Mouse (Mus musculus): ENCODE data around the gene Gm10073.
"Not testable (repeated sequence)": the region's sequence is repeated elsewhere in the genome, so short reads cannot be mapped to it uniquely, and the experiment has no call there.

Gm10073 gene

DNA sequence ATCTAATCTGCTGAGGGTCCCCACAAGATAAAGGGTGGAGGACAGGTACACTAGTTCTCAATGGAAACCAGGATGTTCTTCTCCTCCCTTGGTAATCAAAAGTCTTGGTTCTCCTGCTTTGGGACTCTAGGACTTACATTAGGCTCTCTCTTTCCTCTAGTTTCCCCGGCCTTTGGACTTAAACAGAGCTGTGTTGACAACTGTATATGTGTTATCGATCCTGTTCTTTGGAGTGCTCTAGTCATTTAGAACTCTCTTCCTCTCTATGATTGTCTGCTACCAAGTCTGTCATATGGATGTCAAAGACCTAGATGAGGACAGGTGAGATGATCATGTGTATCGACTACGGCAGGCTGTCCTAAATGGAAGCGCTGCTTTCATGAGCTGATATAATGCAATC is 23.8 kb upstream of the Gm10073 start:
- no peak for DNase-seq

GRCm38 (mm10) chr8:106595623-106596022 is 22.4 kb upstream of the Gm10073 start:
- DNase-seq, result not testable (repeated sequence)

- DNase-seq, result no peak
These were observed 19.2 kb upstream of the Gm10073 start for GRCm38 (mm10) chr8:106592458-106592857.

DNA sequence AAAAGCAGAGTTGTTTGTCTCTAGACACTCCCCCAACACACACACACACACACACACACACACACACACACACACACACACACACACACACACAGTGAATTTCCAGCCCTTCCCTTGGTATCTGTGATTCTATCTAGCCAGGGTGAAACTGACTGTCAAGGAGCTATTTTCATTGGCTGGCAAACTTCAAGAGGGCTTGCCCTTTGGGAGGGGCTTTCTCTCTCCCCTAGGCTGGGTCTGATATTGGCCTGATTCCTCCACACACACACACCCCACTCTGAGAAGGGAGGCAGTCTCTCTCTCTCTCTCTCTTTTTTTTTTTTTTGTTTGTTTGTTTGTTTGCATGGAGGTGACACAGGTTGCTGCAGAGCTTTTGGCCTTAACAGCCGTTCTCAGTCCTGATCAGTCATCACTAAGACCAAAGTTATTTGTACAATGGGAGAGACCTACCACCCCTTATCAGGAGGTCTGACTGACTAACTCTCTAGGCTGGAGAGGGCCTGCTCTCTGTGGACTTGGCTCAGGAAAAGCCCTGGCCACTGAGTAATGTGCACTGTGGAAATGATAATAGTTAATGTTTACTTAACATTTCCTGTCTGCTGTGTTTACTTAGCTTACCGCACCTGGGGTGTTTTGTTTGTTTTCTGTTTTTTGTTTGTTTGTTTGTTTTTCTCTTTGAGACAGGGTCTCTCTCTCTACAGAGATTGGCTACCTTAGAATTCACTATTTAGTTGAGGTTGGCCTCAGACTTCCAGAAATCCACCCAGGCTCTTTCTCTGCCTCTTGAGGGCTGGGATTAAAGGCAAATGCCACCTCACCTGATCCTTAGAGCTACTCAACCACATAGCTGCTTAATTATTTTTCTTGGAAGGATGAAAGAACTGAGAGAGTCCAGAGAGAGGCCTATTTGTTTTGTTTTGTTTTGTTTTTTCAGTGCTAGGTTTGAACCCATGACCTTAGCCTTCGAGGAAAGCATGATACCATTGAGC is 15.5 kb upstream of the Gm10073 start:
- DNase-seq, result no peak

DNA sequence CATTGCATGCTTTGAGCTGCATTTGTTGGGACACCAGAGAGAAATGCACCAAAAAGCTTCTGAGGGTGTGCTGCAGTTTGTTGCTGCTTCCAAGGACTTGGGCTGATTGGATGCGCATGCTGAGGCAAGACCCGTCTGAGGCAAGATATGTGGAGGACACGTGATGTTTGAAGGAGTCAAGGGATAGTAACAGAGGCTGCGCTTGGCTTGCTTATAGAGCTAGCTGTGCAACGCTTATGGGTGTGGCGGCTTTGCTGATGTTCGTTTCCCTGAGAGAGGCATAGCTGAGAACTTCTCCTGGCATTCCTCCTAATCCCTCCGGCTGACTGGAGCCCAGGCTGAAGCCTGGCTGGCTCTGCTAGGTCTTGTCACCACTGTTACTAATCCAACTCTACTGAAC is 13.6 kb upstream of the Gm10073 start:
- DNase-seq, result no peak

DNA sequence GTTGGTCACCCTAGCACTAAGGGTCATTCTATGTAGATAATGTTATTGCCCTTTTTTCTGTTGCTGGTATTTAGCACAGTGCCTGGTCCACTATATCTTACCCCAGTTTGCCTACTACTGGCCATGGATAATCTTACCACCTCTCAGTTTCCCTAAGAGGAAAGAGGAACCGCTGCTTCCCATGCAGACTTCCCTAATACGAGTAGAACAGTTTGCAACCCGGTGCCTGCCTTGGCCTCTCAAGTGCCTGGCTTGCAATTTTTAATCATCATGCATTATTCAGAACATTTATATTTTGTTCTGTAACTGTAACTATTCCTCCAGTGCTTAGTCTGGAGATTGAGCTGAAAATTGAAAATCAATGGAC is 12.4 kb upstream of the Gm10073 start:
- no peak for DNase-seq

DNA sequence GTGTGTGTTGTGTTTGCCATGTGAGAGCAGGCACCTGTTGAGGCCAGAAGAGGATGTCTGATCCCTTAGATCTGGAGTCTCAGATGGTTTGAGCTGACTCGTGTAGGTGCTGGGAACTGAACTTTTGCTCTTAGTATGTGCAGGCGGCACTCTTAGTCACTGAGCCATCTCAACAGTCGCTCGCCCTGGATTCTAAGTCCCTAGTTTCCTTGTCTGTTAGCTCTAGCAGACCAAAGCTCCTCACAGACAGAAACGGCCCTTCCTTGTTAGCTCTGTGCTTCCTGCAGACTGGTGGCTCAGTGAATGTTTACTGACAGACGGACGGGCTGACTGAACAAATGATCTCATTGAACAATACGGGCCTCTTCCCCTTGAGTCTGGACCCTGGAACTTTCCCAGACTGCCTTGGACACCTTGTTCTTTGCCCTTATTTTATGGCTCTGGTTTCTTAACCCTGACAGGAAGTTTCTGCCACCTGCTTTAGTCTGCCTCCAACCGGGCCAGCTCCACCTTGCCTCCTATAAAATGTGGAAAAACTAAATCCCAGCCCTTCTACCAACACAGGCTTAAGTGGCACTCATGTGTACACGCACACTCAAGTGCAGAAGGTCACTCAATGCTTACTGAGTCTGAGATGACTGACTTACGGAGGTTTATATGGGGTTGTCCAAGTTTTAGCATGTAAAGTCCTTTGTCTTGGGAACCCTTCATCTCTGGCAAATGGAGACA is 11.8 kb upstream of the Gm10073 start:
- peak; percentile 25 for DNase-seq

DNA sequence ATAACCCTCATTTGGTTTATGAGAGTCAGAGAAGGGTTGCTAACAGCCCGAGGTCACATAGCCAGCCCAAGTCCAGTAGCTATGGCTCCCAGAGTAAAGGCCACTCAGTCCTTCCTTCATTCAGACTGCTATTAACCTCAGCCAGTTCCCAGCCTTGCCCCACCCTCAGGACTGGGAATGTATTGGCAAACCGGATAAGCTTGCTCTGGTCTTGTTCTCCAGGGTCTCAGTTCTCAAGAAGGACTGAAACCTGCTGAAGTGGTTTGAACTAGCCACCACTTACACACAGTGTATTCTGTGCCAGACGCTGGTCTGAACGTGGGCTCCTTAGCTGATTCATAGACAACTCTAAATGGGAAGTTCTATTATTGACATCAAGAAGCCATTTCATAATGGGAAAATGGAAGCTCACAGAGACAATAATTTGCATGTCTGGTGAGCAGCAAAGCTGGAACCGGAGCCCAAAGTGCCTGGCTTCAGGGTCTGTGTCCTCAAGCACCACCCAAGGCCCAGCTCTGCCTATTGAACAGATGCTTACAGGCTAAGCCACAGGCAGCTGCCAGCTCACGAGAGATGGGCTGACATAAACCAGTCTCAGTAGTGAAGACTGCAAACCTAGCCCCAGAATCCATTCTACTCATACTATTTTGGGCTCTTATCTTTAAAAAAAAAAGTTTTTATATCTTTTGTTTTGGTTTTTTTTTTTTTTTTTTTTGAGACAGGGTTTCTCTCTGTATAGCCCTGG is 8.3 kb upstream of the Gm10073 start:
- peak; percentile 73 for DNase-seq

DNA sequence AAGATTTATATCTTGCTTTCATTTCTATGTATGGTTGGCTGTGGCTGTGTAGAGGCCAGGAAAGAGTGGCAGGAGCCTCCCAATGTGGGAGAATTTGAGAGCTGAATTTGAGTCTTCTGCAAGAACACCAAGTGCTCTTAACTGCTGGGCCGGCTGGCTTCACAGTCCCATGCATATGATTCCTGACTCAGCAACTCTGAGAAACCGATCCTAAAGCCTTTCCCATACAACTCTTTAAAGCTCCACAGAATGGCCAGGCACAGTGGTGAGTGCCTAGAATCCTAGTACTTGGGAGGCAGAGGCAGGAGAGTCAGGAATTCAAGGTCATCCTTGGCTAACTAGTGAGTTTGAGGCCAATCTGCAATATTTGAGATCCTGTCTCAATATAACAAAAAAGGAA is 6.2 kb upstream of the Gm10073 start:
- no peak for DNase-seq

- DNase-seq, result peak; percentile 62
These were observed 3.7 kb upstream of the Gm10073 start for GRCm38 (mm10) chr8:106576849-106577555.

DNA sequence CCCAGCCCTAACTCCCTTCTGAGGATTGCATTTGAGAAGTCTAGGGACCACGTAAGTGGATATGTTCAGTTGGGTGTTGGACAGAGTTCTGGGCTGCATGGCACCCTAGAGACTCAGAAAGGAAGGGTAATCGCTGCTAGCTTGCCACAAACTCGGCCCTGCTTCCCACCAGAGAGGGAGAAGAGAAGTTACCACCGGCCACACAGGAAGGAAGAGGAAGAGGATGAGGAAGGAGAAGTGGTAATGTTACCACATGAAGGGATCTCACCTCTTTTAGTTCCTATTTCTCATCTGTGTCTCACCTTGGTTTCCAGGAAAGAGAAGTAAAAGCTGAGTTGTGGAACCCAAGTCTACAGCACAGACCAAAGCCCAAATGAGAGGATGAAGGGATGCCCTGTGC is 1.0 kb upstream of the Gm10073 start:
- DNase-seq, result no peak

- DNase-seq, result not testable (repeated sequence)
These were observed 1.1 kb downstream of the Gm10073 start for GRCm38 (mm10) chr8:106572175-106572574.

GRCm38 (mm10) chr8:106571551-106572172 is 1.6 kb downstream of the Gm10073 start:
- DNase-seq, result no peak

- no peak for DNase-seq
These were observed 2.9 kb downstream of the Gm10073 start for GRCm38 (mm10) chr8:106570386-106570785.

DNA sequence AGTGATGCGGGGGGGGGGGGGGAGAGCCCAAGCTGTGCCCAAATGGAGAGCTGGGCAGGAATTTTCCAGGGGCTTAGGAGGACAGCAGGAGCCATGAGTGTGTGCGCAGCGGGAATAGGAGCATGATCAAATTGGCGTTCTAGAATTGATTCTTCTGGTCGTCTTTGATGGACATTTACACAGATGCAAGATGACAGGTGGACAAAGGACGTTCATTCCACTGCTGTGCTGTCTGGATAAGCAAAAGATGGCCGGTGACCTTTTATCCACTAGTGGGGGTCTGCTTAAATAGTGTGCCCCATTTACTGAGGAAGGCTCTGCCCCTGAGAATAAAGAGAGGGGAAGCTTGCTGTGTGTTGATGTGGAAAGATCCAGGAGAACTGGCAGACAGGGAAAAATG is 4.3 kb downstream of the Gm10073 start:
- no peak for DNase-seq

DNA sequence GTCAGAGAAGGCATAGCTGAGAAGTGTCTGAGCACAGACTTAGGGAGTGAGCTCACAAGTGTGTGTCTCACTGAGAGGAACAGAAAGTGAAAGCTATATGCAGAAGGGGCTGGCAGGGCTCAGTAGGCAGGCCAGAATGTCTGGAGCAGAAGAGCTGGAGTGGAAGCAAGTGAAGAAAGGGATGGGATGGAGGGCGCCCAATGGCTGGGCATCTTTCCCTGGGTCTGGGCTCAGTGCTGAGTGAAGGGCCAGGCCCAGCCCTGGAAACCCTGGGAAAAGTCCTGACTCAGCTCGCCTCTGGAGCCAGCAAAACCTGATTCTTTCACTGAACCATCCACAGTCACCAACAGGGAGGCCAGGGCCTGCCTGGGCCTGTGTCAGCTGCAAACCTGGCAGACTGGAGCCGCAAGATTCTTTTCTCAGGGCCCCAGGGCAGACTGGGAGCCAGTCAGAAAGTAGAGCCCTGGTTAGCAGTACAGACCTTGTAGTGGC is 9.5 kb downstream of the Gm10073 start:
- peak; percentile 50 for DNase-seq

DNA sequence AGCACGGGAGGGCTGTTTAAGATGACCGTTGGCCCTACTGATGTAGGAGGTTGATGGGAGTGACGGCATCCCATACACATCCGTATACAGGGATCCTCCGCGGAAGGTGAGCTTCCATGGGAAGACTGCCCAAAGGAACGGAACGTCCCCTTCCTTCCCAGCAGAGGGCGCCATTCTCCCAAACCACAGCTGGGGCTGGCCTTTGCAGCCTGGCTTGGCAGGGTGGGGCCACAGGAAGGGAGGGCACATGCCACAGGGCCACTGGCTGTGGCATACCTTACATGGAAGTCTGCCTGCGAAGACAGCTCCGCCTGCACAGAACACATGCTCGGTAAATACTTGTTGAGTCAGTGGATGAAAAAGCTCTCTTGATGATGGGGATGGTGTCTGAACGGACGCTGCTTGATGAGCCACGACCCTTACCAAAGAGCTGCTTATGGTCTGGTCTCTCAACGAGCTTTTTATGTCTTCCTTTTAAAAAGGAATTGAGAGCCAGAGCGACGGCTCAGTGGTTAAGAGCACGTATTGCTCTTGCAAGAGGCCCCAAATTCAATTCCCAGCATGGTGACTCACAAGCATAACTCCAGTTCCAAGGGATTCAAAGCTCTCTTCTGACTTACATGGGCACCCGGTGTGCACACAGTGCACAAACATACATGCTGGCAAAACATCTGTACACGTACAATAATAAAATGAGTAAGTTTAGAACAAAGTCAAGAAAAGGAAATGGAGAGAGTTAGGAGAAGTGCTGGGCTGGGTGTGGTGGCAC is 12.0 kb downstream of the Gm10073 start:
- DNase-seq, result peak; percentile 88

DNA sequence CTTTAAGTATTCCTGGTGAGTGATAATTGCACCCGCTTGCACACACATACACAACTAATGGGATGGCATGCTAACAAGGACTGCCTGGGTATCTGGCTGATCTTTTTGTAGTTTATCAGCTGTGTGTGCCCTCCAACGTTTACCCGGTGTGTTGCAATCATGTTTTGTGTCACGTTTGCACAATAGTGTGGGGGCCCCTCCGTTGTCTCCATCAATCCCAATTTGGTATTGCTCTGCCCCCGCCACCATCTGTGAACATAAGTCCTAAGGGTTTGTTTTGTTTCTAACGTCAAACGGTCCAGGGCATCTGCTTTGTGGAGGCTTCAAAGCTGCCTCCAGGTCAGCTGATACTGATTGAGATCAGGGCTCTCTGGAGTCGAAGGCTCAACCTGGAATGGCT is 13.4 kb downstream of the Gm10073 start:
- no peak for DNase-seq

DNA sequence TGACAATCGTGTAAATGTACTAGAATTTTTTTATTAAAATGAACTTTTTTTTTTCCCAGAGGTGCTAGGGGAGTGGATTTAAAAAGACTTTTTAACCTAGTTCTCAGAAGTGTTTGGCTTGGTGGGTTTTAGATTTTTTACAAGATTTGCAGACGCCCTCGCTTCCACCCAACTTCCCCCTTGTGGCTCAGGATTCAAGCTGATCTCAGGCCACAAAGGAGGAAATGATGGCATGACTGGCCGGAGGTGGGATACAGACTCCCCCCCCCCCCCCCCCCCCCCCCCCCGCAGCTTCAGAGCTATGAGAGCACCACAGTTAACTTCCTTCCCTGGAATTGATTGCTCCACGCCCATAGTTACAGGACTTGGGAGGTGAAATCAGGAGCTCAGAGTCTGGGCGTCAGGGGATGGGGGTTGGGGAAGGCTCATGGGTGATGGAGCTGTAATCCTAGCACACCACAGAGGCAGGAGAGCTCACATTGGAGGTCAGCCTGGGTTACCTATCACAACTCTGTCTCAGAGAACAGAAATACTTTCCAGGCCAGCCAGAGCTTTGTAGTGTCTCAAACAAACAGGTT is 17.1 kb downstream of the Gm10073 start:
- peak; percentile 10 for DNase-seq

GRCm38 (mm10) chr8:106554011-106554410 is 19.2 kb downstream of the Gm10073 start:
- DNase-seq, result no peak

- DNase-seq, result no peak
These were observed 22.4 kb downstream of the Gm10073 start for GRCm38 (mm10) chr8:106550906-106551305.

All from lung, postnatal 36 days (tissue).